Mouse (Mus musculus) spleen, adult 2 months (tissue): ENCODE measurements around the gene Chst15. TPM values are rescaled to one million over a fixed set of nuclear protein-coding genes. Genes with fewer than 3 reads are reported as not detected.
A peak's percentile ranks its signal among the peaks of the same experiment; 100 is the strongest.

ENCODE experiments used
- DNase-seq, 2 experiments: peaks; one replicate each; pipeline versions ENCODE4 v3.0.0 to v3.0.0-alpha.2; 2012 to 2021; ENCODE audit warnings: low spot score in 2 of 2, low read depth in 1 of 2
- H3K27ac ChIP-seq: fragments of 200-500 bp; 2 replicates; pipeline ENCODE4 v1.5.1; 2012; ENCODE audit warnings: low read length, inconsistent platforms; ENCODE audit not compliant: insufficient read depth
- H3K27me3 ChIP-seq: fragments of 200-500 bp; 2 replicates; pipeline ENCODE4 v1.6.1; 2012; ENCODE audit warnings: mild to moderate bottlenecking, moderate library complexity, low read length, inconsistent platforms; ENCODE audit not compliant: control insufficient read depth, insufficient read depth
- H3K36me3 ChIP-seq: fragments of 200-500 bp; 2 replicates; pipeline ENCODE4 v1.6.1; 2012; ENCODE audit warnings: mild to moderate bottlenecking, low read length, inconsistent platforms; ENCODE audit not compliant: control insufficient read depth, insufficient read depth
- H3K4me1 ChIP-seq: fragments of 200-500 bp; 2 replicates; pipeline ENCODE4 v1.6.1; 2011; ENCODE audit warnings: inconsistent platforms; ENCODE audit not compliant: control insufficient read depth, insufficient read depth, insufficient read length
- H3K4me3 ChIP-seq: fragments of 200-500 bp; 2 replicates; pipeline ENCODE4 v1.5.1; 2011; ENCODE audit warnings: mild to moderate bottlenecking, inconsistent platforms; ENCODE audit not compliant: insufficient read depth, insufficient read length; ENCODE audit errors: extremely low read depth
- CTCF ChIP-seq: fragments of 200-500 bp; IDR thresholded peaks from 2 replicates; pipeline ENCODE4 v1.5.1; 2011; ENCODE audit warnings: mild to moderate bottlenecking, inconsistent platforms; ENCODE audit not compliant: insufficient read depth, insufficient read length, insufficient replicate concordance; ENCODE audit errors: extremely low read depth
- POLR2A ChIP-seq: fragments of 200-500 bp; IDR thresholded peaks from 2 replicates; pipeline ENCODE4 v1.6.1; 2011; ENCODE audit warnings: low read depth, low read length, inconsistent platforms
- WGBS: fragments of 180-500 bp; shearing (Covaris S2); methylation state at CpG from one replicate; pipeline ENCODE4 v1.1.7; 2018; 5-methylcytosine and 5-hydroxymethylcytosine counted together
- polyA plus RNA-seq: library from polyadenylated mRNA; depleted of rRNA; stranded (reverse); fragments of >200 nt; gene quantifications from 2 replicates; pipeline ENCODE4 v1.2.3, GENCODE M21; 2012

Chst15 gene
- polyA plus RNA-seq, 1 experiment: 27.9 TPM

GRCm38 (mm10) chr7:132253513-132253912 lies 63.5 kb downstream of the Chst15 start:
- Histone ChIP-seq H3K27ac (no peak overlapping the region), H3K4me3 (no peak overlapping the region), H3K36me3 (peaks cover 27% of the 10 kb centered on the region), H3K4me1 (no peaks in the 10 kb centered on the region), H3K27me3 (no peaks in the 10 kb centered on the region)
- TF ChIP-seq CTCF: no peak
- no peak for TF ChIP-seq POLR2A
- 93% methylated on average over 5 of the region's 5 CpGs for WGBS
- no peak for DNase-seq

GRCm38 (mm10) chr7:132253078-132253477 lies 64.0 kb downstream of the Chst15 start:
- no peak overlapping the region for H3K4me3 ChIP-seq
- H3K4me1 ChIP-seq: no peaks in the 10 kb centered on the region
- H3K36me3 ChIP-seq: peaks cover 26% of the 10 kb centered on the region
- no peak overlapping the region for H3K27ac ChIP-seq
- H3K27me3 ChIP-seq: no peaks in the 10 kb centered on the region
- WGBS: 97% methylated on average over 4 of the region's 4 CpGs
- TF ChIP-seq POLR2A (no peak), CTCF (no peak)
- DNase-seq: no peak

GRCm38 (mm10) chr7:132249563-132250119 lies 67.4 kb downstream of the Chst15 start:
- TF ChIP-seq POLR2A (no peak), CTCF (no peak)
- no peak for DNase-seq
- H3K27ac ChIP-seq: 0 out of 2 replicates have a peak overlapping the region, but pooled peaks have one; percentile 12
- no peaks in the 10 kb centered on the region for H3K4me1 ChIP-seq
- WGBS: 88% methylated on average over 10 of the region's 10 CpGs
- no peaks in the 10 kb centered on the region for H3K27me3 ChIP-seq
- no peak overlapping the region for H3K4me3 ChIP-seq
- H3K36me3 ChIP-seq: peaks cover 43% of the 10 kb centered on the region

- Histone ChIP-seq H3K36me3 (peaks cover 38% of the 10 kb centered on the region), H3K4me1 (no peaks in the 10 kb centered on the region), H3K4me3 (no peak overlapping the region), H3K27ac (no peak overlapping the region), H3K27me3 (no peaks in the 10 kb centered on the region)
- TF ChIP-seq CTCF (no peak), POLR2A (no peak)
- 90% methylated on average over 11 of the region's 11 CpGs for WGBS
- DNase-seq: no peak
Measured at GRCm38 (mm10) chr7:132247567-132247966, 69.5 kb downstream of the Chst15 start.

GRCm38 (mm10) chr7:132247091-132247490 lies 69.9 kb downstream of the Chst15 start:
- no peaks in the 10 kb centered on the region for H3K27me3 ChIP-seq
- TF ChIP-seq CTCF: no peak
- 96% methylated on average over 5 of the region's 5 CpGs for WGBS

GRCm38 (mm10) chr7:132245730-132246129 lies 71.3 kb downstream of the Chst15 start:
- WGBS: 87% methylated on average over 6 of the region's 6 CpGs
- no peaks in the 10 kb centered on the region for H3K4me1 ChIP-seq
- H3K27me3 ChIP-seq: no peaks in the 10 kb centered on the region
- no peak overlapping the region for H3K27ac ChIP-seq
- no peak overlapping the region for H3K4me3 ChIP-seq
- DNase-seq: no peak
- no peak for TF ChIP-seq POLR2A
- no peak for TF ChIP-seq CTCF
- H3K36me3 ChIP-seq: peaks cover 52% of the 10 kb centered on the region

More at GRCm38 (mm10) chr7:132247091-132247490, 69.9 kb downstream of the Chst15 start:
- Histone ChIP-seq H3K27ac (no peak overlapping the region), H3K4me1 (no peaks in the 10 kb centered on the region), H3K36me3 (peaks cover 41% of the 10 kb centered on the region), H3K4me3 (no peak overlapping the region)
- no peak for DNase-seq

- Histone ChIP-seq H3K36me3 (peaks cover 52% of the 10 kb centered on the region), H3K27ac (no peak overlapping the region), H3K4me1 (no peaks in the 10 kb centered on the region), H3K27me3 (no peaks in the 10 kb centered on the region), H3K4me3 (no peak overlapping the region)
- 95% methylated on average over 14 of the region's 14 CpGs for WGBS
- TF ChIP-seq CTCF (no peak), POLR2A (no peak)
- no peak for DNase-seq
Measured at GRCm38 (mm10) chr7:132244637-132245036, 72.4 kb downstream of the Chst15 start.

GRCm38 (mm10) chr7:132243225-132243624 lies 73.8 kb downstream of the Chst15 start:
- no peak for DNase-seq
- Histone ChIP-seq H3K4me1 (no peaks in the 10 kb centered on the region), H3K4me3 (no peak overlapping the region), H3K27me3 (no peaks in the 10 kb centered on the region), H3K36me3 (peaks cover 56% of the 10 kb centered on the region), H3K27ac (peak overlapping the region; percentile 13; the same call in 1 of the 2 replicates)
- WGBS: 71% methylated on average over 5 of the region's 5 CpGs
- no peak for TF ChIP-seq CTCF
- TF ChIP-seq POLR2A: no peak
